Mouse (Mus musculus) ES-Bruce4 (cell line): ENCODE data around the gene Glb1. TPM values are rescaled to one million over a fixed set of nuclear protein-coding genes. Genes with fewer than 3 reads are reported as not detected.
"Not testable (repeated sequence)": the region's sequence is repeated elsewhere in the genome, so short reads cannot be mapped to it uniquely, and the experiment has no call there.

Source experiments
- H3K27ac ChIP-seq: 2 replicates; pipeline ENCODE4 v1.5.1; 2012; ENCODE audit warnings: low read length, inconsistent platforms; ENCODE audit not compliant: insufficient read depth
- H3K27me3 ChIP-seq: 2 replicates; pipeline ENCODE4 v1.6.1; 2012; ENCODE audit warnings: mild to moderate bottlenecking, low read length, inconsistent platforms; ENCODE audit not compliant: control insufficient read depth, poor library complexity, insufficient read depth, severe bottlenecking
- H3K36me3 ChIP-seq: 2 replicates; pipeline ENCODE4 v1.6.1; 2012; ENCODE audit warnings: inconsistent platforms, mild to moderate bottlenecking, low read length, moderate library complexity; ENCODE audit not compliant: control insufficient read depth, poor library complexity, insufficient read depth, severe bottlenecking
- H3K4me1 ChIP-seq: one replicate; pipeline ENCODE4 v1.8.1; 2011; ENCODE audit warnings: low read length; ENCODE audit not compliant: control insufficient read depth, insufficient read depth
- H3K4me3 ChIP-seq: 2 replicates; pipeline ENCODE4 v1.5.1; 2011; ENCODE audit warnings: low read depth, mild to moderate bottlenecking, low read length
- H3K9ac ChIP-seq: 2 replicates; pipeline ENCODE4 v1.6.1; 2012; ENCODE audit warnings: low read depth, mild to moderate bottlenecking, inconsistent platforms; ENCODE audit not compliant: poor library complexity, severe bottlenecking
- H3K9me3 ChIP-seq: replicated peaks from 2 replicates; pipeline ENCODE4 v1.6.1; 2012; ENCODE audit warnings: mild to moderate bottlenecking, low read length, inconsistent platforms; ENCODE audit not compliant: control insufficient read depth, poor library complexity, insufficient read depth, severe bottlenecking
- CTCF ChIP-seq: IDR thresholded peaks from one replicate; pipeline ENCODE4 v1.8.1; 2011; ENCODE audit warnings: low read depth, low read length
- EP300 ChIP-seq: IDR thresholded peaks from 2 replicates; pipeline ENCODE4 v1.6.1; 2011; ENCODE audit warnings: low read depth, low read length; ENCODE audit not compliant: insufficient read depth
- POLR2A ChIP-seq: IDR thresholded peaks from one replicate; pipeline ENCODE4 v1.8.1; 2011; ENCODE audit warnings: low read length; ENCODE audit not compliant: insufficient read depth
- polyA plus RNA-seq: library from polyadenylated mRNA; stranded (reverse); fragments of >200 nt; gene quantifications from 2 replicates; pipeline ENCODE4 v1.2.4, GENCODE M21; 2011; ENCODE audit warnings: low read depth; ENCODE audit not compliant: missing spikeins, insufficient read depth, insufficient read length

Gene Glb1
- polyA plus RNA-seq: 41.1 TPM in 2 replicates

DNA sequence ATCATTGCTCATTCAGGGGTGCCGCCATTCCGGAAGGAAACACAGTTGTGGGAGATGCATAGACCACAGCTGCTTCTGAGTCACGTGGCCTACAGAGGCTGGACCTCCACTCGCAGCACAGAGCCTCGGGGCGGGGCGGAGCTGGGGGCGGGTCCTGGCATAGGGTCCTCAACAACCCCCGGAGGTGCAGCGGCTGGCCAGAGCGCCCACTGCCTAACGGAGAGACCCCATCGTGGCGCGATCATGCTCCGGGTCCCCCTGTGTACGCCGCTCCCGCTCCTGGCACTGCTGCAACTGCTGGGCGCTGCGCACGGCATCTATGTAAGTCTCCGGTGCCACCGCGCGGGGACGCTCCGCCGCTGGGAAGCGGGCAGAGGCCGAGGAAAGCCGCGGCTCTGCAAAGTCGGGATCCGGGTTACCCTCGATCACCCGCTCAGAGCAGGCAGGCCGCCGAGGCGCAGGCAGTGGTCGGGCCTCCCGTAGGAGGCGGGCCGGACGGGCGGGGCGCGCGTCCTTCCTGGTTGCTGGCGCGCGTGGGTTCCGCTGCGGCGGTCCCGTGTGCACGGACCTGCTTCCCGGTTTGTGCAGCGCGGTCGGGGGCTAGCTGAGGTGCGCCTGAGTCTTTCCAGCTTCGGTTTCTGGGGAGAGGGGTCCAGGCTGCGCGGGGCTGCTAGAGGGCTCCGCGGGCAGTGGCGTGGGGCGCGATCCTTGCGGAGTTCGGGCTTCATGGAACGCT, at the start of gene Glb1, which contains the start of gene Tmppe:
Gene Glb1, plus strand, starts transcription at position 128 of the 736 bp plus-strand sequence.
Gene Tmppe, plus strand, starts transcription at position 157 of the 736 bp plus-strand sequence.
- Histone ChIP-seq H3K27me3 (no peaks in the 10 kb centered on the region), H3K9me3 (no peaks in the 10 kb centered on the region), H3K4me3 (peak within 1 kb of the TSS; percentile 86), H3K27ac (peak within 1 kb of the TSS; percentile 56), H3K36me3 (peaks cover 9% of the 10 kb centered on the region), H3K4me1 (no peaks in the 10 kb centered on the region), H3K9ac (peak within 1 kb of the TSS; percentile 77)
- TF ChIP-seq EP300 (peak; percentile 61; the same call in 1 of the 2 replicates), POLR2A (peak; percentile 90), CTCF (no peak)

GRCm38 (mm10) chr9:114367783-114368470, 32.9 kb upstream of the Glb1 start:
- peak overlapping the region; percentile 57 for H3K9ac ChIP-seq
- no peaks in the 10 kb centered on the region for H3K36me3 ChIP-seq
- peak overlapping the region; percentile 61 for H3K4me3 ChIP-seq
- no peaks in the 10 kb centered on the region for H3K27me3 ChIP-seq
- H3K27ac ChIP-seq: no peak overlapping the region
- no peaks in the 10 kb centered on the region for H3K9me3 ChIP-seq
- no peak for TF ChIP-seq POLR2A
- TF ChIP-seq EP300: 0 out of 2 replicates have a peak, but pooled peaks have one; percentile 33
- no peak for TF ChIP-seq CTCF
- no peaks in the 10 kb centered on the region for H3K4me1 ChIP-seq

GRCm38 (mm10) chr9:114368471-114368858, 32.4 kb upstream of the Glb1 start:
- Histone ChIP-seq H3K4me1 (no peaks in the 10 kb centered on the region), H3K9me3 (no peaks in the 10 kb centered on the region), H3K9ac (peak overlapping the region; percentile 57), H3K27me3 (no peaks in the 10 kb centered on the region), H3K36me3 (no peaks in the 10 kb centered on the region), H3K27ac (no peak overlapping the region), H3K4me3 (peak overlapping the region; percentile 61)
- no peak for TF ChIP-seq CTCF
- TF ChIP-seq EP300: no peak
- TF ChIP-seq POLR2A: no peak

DNA sequence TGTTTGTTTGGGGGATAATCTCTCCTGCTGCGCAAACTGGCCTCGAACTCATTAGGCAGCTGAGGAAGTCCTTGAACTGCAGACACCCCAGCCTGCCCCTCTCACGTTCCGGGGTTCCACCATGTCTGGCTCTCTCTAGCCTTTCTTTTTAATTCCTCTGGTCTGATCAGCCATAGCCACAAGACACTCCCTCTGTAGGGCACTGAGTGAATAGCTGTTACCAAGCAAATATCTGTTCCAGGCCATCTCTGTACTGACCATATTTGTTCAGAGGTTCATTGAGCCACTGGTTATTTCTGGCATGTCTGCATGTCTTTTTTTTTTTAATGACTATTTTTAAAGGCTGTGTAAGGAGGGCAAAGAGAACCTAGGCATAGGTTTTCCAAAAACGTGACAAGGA, 31.5 kb upstream of the Glb1 start:
- not testable (repeated sequence) for H3K36me3 ChIP-seq, H3K9ac ChIP-seq, H3K4me3 ChIP-seq, H3K27me3 ChIP-seq, H3K27ac ChIP-seq, H3K4me1 ChIP-seq, H3K9me3 ChIP-seq

DNA sequence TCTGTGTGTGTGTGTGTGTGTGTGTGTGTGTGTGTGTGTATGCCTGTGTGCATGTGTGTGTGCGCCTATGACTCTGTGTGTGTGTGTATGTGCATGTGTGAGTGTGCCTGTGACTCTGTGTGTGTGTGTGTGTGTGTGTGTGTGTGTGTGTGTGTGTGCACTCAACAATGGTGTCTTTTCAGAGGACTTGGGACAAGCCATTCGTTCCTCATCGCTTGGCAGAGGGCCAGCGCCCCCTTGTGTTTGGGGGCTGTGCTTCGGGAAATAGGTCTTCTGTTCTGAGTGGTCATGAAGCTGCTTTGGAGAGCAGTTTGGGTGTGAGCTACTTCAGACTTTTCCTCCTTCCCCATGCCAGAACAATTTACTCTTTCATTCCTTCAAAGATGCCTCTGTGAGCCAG, 29.2 kb upstream of the Glb1 start:
- peak; percentile 36 for TF ChIP-seq CTCF
- not testable (repeated sequence) for H3K27ac ChIP-seq, H3K4me3 ChIP-seq, H3K9me3 ChIP-seq, H3K9ac ChIP-seq, H3K27me3 ChIP-seq, H3K4me1 ChIP-seq, H3K36me3 ChIP-seq

GRCm38 (mm10) chr9:114375276-114375962, 25.5 kb upstream of the Glb1 start:
- Histone ChIP-seq H3K27ac (no peak overlapping the region), H3K9ac (no peak overlapping the region), H3K9me3 (no peaks in the 10 kb centered on the region), H3K4me1 (no peaks in the 10 kb centered on the region), H3K27me3 (no peaks in the 10 kb centered on the region), H3K36me3 (peaks cover 9% of the 10 kb centered on the region), H3K4me3 (no peak overlapping the region)
- no peak for TF ChIP-seq POLR2A
- TF ChIP-seq CTCF: no peak
- no peak for TF ChIP-seq EP300
